Mouse (Mus musculus) gastrocnemius, adult 18-20 months (tissue): ENCODE results near the gene Grk5. TPM values are rescaled to one million over a fixed set of nuclear protein-coding genes. Genes with fewer than 3 reads are reported as not detected.

Source experiments
- DNase-seq: peaks from one replicate; pipeline ENCODE4 v3.0.0; 2021; ENCODE audit warnings: low spot score
- total RNA-seq, 2 experiments: library from RNA; stranded (reverse); gene quantifications; 2 replicates each; pipeline ENCODE4 v1.2.3; 2021

Gene Grk5
- total RNA-seq, 2 experiments from 2014 or later = 2.0 to 5.9 TPM

- DNase-seq = no peak
Observed at GRCm38 (mm10) chr19:61056783-61057410, 167.3 kb downstream of the Grk5 start.

GRCm38 (mm10) chr19:61057581-61057980 lies 168.0 kb downstream of the Grk5 start:
- no peak for DNase-seq

GRCm38 (mm10) chr19:61064386-61064785 lies 174.8 kb downstream of the Grk5 start:
- DNase-seq = peak; percentile 21

- no peak for DNase-seq
Observed at GRCm38 (mm10) chr19:61065011-61065410, 175.5 kb downstream of the Grk5 start.

- DNase-seq = no peak
Observed at GRCm38 (mm10) chr19:61078622-61079021, 189.1 kb downstream of the Grk5 start.

GRCm38 (mm10) chr19:61080251-61080749 lies 190.8 kb downstream of the Grk5 start:
- DNase-seq = peak; percentile 22

GRCm38 (mm10) chr19:61083006-61083405 lies 193.5 kb downstream of the Grk5 start:
- no peak for DNase-seq

GRCm38 (mm10) chr19:61084149-61084940 lies 194.8 kb downstream of the Grk5 start:
- DNase-seq = peak; percentile 91

GRCm38 (mm10) chr19:61085217-61085616 lies 195.7 kb downstream of the Grk5 start:
- DNase-seq = no peak

- DNase-seq = no peak
Observed at GRCm38 (mm10) chr19:61087781-61088180, 198.2 kb downstream of the Grk5 start.

- no peak for DNase-seq
Observed at GRCm38 (mm10) chr19:61089001-61089400, 199.5 kb downstream of the Grk5 start.

GRCm38 (mm10) chr19:61090541-61090940 lies 201.0 kb downstream of the Grk5 start:
- no peak for DNase-seq

- no peak for DNase-seq
Observed at GRCm38 (mm10) chr19:61096776-61097175, 207.2 kb downstream of the Grk5 start.

- DNase-seq = no peak
Observed at GRCm38 (mm10) chr19:61097764-61098163, 208.2 kb downstream of the Grk5 start.

- no peak for DNase-seq
Observed at GRCm38 (mm10) chr19:61110184-61110583, 220.6 kb downstream of the Grk5 start.

- no peak for DNase-seq
Observed at GRCm38 (mm10) chr19:61131096-61131495, 241.5 kb downstream of the Grk5 start.

- no peak for DNase-seq
Observed at GRCm38 (mm10) chr19:61138655-61139054, 249.1 kb downstream of the Grk5 start.

GRCm38 (mm10) chr19:61140342-61141206 lies 251.0 kb downstream of the Grk5 start, which contains the start of gene Zfp950:
Zfp950 (minus strand) TSS chr19:61140840.
- peak; percentile 87 for DNase-seq

GRCm38 (mm10) chr19:61141299-61141698 lies 251.8 kb downstream of the Grk5 start:
- DNase-seq = no peak
